In the genomic region with DNA sequence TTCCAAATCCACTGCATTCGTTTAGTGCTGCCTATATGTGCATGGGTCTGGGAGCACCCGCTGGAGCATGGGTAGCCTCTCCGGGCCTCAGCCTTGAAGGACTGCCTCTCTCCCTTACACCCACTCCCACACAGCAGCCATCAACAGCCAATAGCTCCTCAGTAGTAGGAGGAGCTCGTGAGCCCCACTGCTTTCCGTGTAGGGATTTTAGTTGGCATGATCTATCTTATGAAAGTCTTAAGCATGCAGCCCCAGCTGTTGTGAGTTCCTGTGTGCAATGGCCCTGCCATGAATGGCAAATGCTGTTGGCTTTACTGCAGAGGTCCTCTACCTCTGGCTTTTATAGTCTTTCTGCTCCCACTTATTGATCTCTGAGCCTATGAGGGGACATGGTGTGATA, we compare ENCODE assay signal across 21 mouse cellular contexts.
DNase-seq lines count a peak whose midpoint lies in the region; ATAC-seq lines count a peak whose summit lies in the region.
"Had no signal": no experiment of that assay in that cellular context is flagged by ENCODE, and none has a peak within 500 bp of the region (broad histone marks: within the 10 kb centered on the region; RNA-seq: fewer than 3 reads in every experiment).

No protein-coding gene starts in this region.

- ATAC-seq in frontal cortex, adult (ENCODE audit: low TSS enrichment), result peak; percentile 71
- ATAC-seq: activated CD4-positive, CD25-positive, alpha-beta regulatory T cell, adult 4 months; CD4-positive, CD25-positive, alpha-beta regulatory T cell, adult 4 months; Patski had no signal

- intact Hi-C loops in heart, postnatal 25 days (cut with DNase I), result no loop called here
- intact Hi-C loops in left cerebral cortex, postnatal 10 days (cut with DNase I), result no loop called here

- DNase-seq in frontal cortex, postnatal 14 days (ENCODE audit: low spot score in 2 of 2), result no peak
- peak; percentile 68 for DNase-seq in heart, adult 11 months
- DNase-seq in heart, postnatal 25 days (ENCODE audit: low spot score), result no peak
- DNase-seq in brain, adult 2 months (ENCODE audit: low read depth, low spot score), result peak; percentile 52
- DNase-seq in telencephalon, adult 2 months (ENCODE audit: low read depth, low spot score), result peak; percentile 48
- DNase-seq in urinary bladder, postnatal 14 days (ENCODE audit: low spot score), result no peak
- DNase-seq in left cerebral cortex, postnatal 10 days (ENCODE audit: extremely low spot score in 1 of 2, low spot score in 2 of 2), result no peak
- DNase-seq: adrenal gland, adult 2 months; adrenal gland, adult 8-10 months; adrenal gland, postnatal 10 days; adrenal gland, postnatal 14 days; adrenal gland, postnatal 25 days; adrenal gland, postnatal 36 days; B cell, adult 2 months; cerebellum, adult 11 months; cerebellum, adult 11-12 months; cerebellum, adult 18-20 months had no signal

Comparison
In these comparisons a context has a peak if more than half of its experiments do, and no peak if none do; other contexts are left out.
1. DNase-seq: peak in heart, adult 11 months (single experiment), brain, adult 2 months (single experiment) and telencephalon, adult 2 months (single experiment); none in frontal cortex, postnatal 14 days (0 of 2), heart, postnatal 25 days (single experiment), urinary bladder, postnatal 14 days (single experiment) and left cerebral cortex, postnatal 10 days (0 of 2).